Mouse (Mus musculus) embryonic facial prominence, embryonic 12.5 days (tissue): ENCODE data around the gene Gm17175. TPM values are rescaled to one million over a fixed set of nuclear protein-coding genes. Genes with fewer than 3 reads are reported as not detected.
"Not testable (repeated sequence)": the region's sequence is repeated elsewhere in the genome, so short reads cannot be mapped to it uniquely, and the experiment has no call there.

ENCODE experiments used
- ATAC-seq: fragments of 200-750 bp; cut with Nextera tagmentation; 2 replicates; pipeline ENCODE4 v1.8.0; 2017; ENCODE audit not compliant: insufficient number of reproducible peaks, insufficient read depth, low FRiP score, low TSS enrichment
- H3K27ac ChIP-seq: fragments of 300-500 bp; sonication (generic); 2 replicates; pipeline ENCODE4 v1.5.1; 2016; ENCODE audit warnings: mild to moderate bottlenecking
- H3K27me3 ChIP-seq: fragments of 300-500 bp; sonication (generic); 2 replicates; pipeline ENCODE4 v1.6.1; 2016; ENCODE audit warnings: mild to moderate bottlenecking, moderate library complexity
- H3K36me3 ChIP-seq: fragments of 300-500 bp; sonication (generic); 2 replicates; pipeline ENCODE4 v1.6.1; 2016; ENCODE audit warnings: mild to moderate bottlenecking
- H3K4me1 ChIP-seq: fragments of 300-500 bp; sonication (generic); 2 replicates; pipeline ENCODE4 v1.6.1; 2016
- H3K4me2 ChIP-seq: fragments of 300-500 bp; sonication (generic); replicated peaks from 2 replicates; pipeline ENCODE4 v1.6.1; 2016; ENCODE audit warnings: mild to moderate bottlenecking, moderate library complexity
- H3K4me3 ChIP-seq: fragments of 300-500 bp; sonication (generic); 2 replicates; pipeline ENCODE4 v1.5.1; 2016; ENCODE audit warnings: mild to moderate bottlenecking
- H3K9ac ChIP-seq: fragments of 300-500 bp; sonication (generic); 2 replicates; pipeline ENCODE4 v1.6.1; 2016; ENCODE audit warnings: mild to moderate bottlenecking, moderate library complexity
- H3K9me3 ChIP-seq: fragments of 300-500 bp; sonication (generic); 2 replicates; pipeline ENCODE4 v1.6.1; 2016; ENCODE audit warnings: mild to moderate bottlenecking, moderate library complexity
- WGBS: fragments of 180-500 bp; shearing (Covaris S2); methylation state at CpG from one replicate; pipeline ENCODE4 v1.1.7; 2016; 5-methylcytosine and 5-hydroxymethylcytosine counted together
- polyA plus RNA-seq: library from polyadenylated mRNA; unstranded; fragments of >200 nt; fragmentation: Nextera tagmentation; extraction: Ambion mirVana; gene quantifications from 2 replicates; pipeline ENCODE4 v1.2.1, GENCODE M21; 2016

The Gm17175 gene
- not detected in 2 replicates for polyA plus RNA-seq

GRCm38 (mm10) chr14:51573963-51574362 is at the start of gene Gm17175:
Gene Gm17175, minus strand, starts transcription at chr14:51574063.
- not testable (repeated sequence) for H3K27ac ChIP-seq, H3K27me3 ChIP-seq, H3K4me3 ChIP-seq, ATAC-seq, H3K36me3 ChIP-seq, H3K9ac ChIP-seq, H3K4me1 ChIP-seq, H3K4me2 ChIP-seq, H3K9me3 ChIP-seq
- 95% methylated on average over 2 of the region's 2 CpGs for WGBS

- 81% methylated on average over 1 of the region's 1 CpGs for WGBS
Measured at GRCm38 (mm10) chr14:51611210-51611609, 37.3 kb upstream of the Gm17175 start, which contains the start of gene Gm17078. Gene Gm17078, minus strand, starts transcription at chr14:51611310.

DNA sequence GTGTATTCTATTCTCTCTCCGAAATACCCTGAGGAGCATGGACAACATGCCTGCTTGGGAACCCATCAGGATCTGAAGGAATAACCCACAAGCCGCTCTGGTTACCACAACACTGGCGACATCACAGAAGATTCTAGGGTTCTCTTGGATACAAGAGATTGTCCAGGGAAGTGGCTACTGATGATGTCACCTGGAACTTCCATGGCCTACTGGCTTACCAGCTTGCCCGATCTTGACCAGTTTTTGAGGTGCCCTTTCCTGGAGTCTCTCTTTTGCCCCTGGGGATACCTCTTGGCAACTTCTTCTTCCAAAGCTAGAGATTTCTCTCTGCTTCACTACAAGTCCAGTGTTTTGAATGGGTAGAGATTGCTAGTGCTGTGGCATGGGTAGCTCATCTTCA is 18.2 kb upstream of the Gm17175 start, which contains the start of gene Gm17174:
TSS of gene Gm17174 (minus strand) at position 101 of the 400 bp plus-strand sequence.
- not testable (repeated sequence) for H3K4me2 ChIP-seq, H3K9me3 ChIP-seq, H3K4me3 ChIP-seq, H3K27ac ChIP-seq, H3K9ac ChIP-seq, H3K4me1 ChIP-seq, H3K27me3 ChIP-seq, ATAC-seq, H3K36me3 ChIP-seq
- WGBS = 94% methylated on average over 4 of the region's 4 CpGs

More at GRCm38 (mm10) chr14:51611210-51611609, 37.3 kb upstream of the Gm17175 start, which contains the start of gene Gm17078:
- no peaks in the 10 kb centered on the region for H3K27me3 ChIP-seq
- H3K9me3 ChIP-seq = no peaks in the 10 kb centered on the region
- H3K4me1 ChIP-seq = no peaks in the 10 kb centered on the region
- no peak within 1 kb of the TSS for H3K9ac ChIP-seq
- H3K27ac ChIP-seq = no peak within 1 kb of the TSS
- ATAC-seq = no peak
- no peak within 1 kb of the TSS for H3K4me3 ChIP-seq
- no peak within 1 kb of the TSS for H3K4me2 ChIP-seq
- H3K36me3 ChIP-seq = no peaks in the 10 kb centered on the region

- H3K36me3 ChIP-seq = no peaks in the 10 kb centered on the region
- no peaks in the 10 kb centered on the region for H3K9me3 ChIP-seq
- 91% methylated on average over 4 of the region's 4 CpGs for WGBS
- no peaks in the 10 kb centered on the region for H3K4me1 ChIP-seq
- no peak within 1 kb of the TSS for H3K27ac ChIP-seq
- H3K9ac ChIP-seq = no peak within 1 kb of the TSS
- H3K4me2 ChIP-seq = no peak within 1 kb of the TSS
- no peaks in the 10 kb centered on the region for H3K27me3 ChIP-seq
- no peak for ATAC-seq
- no peak within 1 kb of the TSS for H3K4me3 ChIP-seq
Measured at GRCm38 (mm10) chr14:51552490-51552889, 21.4 kb downstream of the Gm17175 start, which contains the start of gene Gm5622. Gene Gm5622, plus strand, starts transcription at chr14:51552790.

Other genes with a start within 250 kb of the Gm17175 start
- gene Gm7247, start 212.3 kb downstream of the Gm17175 start, polyA plus RNA-seq = not detected in 2 replicates
- gene Vmn2r88, start 163.2 kb downstream of the Gm17175 start, polyA plus RNA-seq = not detected in 2 replicates
- not detected in 2 replicates for gene Vmn2r89, start 122.2 kb downstream of the Gm17175 start, polyA plus RNA-seq
- gene Gm5622, start 21.3 kb downstream of the Gm17175 start, polyA plus RNA-seq = not detected in 2 replicates
- not detected in 2 replicates for gene Gm17174, start 18.1 kb upstream of the Gm17175 start, polyA plus RNA-seq
- gene Gm17078, start 37.2 kb upstream of the Gm17175 start, polyA plus RNA-seq = not detected in 2 replicates
- not detected in 2 replicates for gene Gm4181, start 61.6 kb upstream of the Gm17175 start, polyA plus RNA-seq
- gene Gm17079, start 121.4 kb upstream of the Gm17175 start, polyA plus RNA-seq = not detected in 2 replicates
- not detected in 2 replicates for gene Gm5800, start 143.1 kb upstream of the Gm17175 start, polyA plus RNA-seq
- gene Ang4, start 199.5 kb upstream of the Gm17175 start, polyA plus RNA-seq = not detected in 2 replicates
- not detected in 2 replicates for gene AY358078, start 226.0 kb upstream of the Gm17175 start, polyA plus RNA-seq